Mouse (Mus musculus): Measurements from ENCODE around the gene Ly6g.
"Not testable (repeated sequence)": the region's sequence is repeated elsewhere in the genome, so short reads cannot be mapped to it uniquely, and the experiment has no call there.

Gene Ly6g

DNA sequence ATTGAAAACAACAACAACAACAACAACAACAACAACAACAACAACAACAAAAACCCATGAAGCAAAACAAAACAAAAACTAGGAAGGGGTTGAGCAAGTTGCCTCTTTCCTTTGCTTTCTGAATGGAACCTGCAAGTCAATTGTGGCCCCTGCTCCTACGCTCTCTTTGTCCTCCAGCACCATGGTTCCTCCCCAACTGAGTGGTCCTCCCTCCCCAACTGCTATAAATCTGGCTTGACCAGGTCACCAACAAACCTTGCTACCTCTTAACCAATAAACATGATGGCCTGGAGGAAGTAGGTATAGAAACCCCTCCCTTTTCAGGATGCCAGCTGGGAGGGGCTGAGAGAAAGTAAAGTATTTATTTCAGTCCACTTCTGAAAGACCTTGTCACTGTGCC, at the start of gene Ly6g:
TSS of gene Ly6g (plus strand) at position 301 of the 400 bp plus-strand sequence.
- DNase-seq, result no peak

- DNase-seq, result not testable (repeated sequence)
Measured at GRCm38 (mm10) chr15:75110424-75110823, 44.6 kb upstream of the Ly6g start.

GRCm38 (mm10) chr15:75111861-75112630, 43.0 kb upstream of the Ly6g start, which contains the start of gene Ly6c2:
Gene Ly6c2, minus strand, starts transcription at chr15:75111970.
- DNase-seq, result not testable (repeated sequence)

DNA sequence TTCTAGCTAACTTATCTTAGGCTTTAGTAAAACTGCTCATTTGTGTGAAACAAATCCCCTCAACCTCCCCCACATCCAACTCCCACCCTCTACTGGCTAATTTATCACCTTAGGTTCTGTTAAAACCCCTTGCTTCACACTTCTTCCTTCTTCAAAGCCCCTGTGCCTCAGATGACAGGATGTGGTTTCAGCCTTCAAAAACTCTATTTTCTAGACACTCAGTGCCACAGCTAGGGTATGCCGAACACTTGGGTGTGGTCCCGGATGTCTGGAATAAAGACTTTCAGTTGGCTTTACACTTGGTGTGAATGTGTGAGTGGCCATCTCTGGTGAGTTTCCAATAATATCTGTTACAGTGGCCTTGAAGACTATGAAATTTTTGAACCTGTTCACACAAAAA, 38.5 kb upstream of the Ly6g start:
- peak; percentile 20 to 30 for DNase-seq

DNA sequence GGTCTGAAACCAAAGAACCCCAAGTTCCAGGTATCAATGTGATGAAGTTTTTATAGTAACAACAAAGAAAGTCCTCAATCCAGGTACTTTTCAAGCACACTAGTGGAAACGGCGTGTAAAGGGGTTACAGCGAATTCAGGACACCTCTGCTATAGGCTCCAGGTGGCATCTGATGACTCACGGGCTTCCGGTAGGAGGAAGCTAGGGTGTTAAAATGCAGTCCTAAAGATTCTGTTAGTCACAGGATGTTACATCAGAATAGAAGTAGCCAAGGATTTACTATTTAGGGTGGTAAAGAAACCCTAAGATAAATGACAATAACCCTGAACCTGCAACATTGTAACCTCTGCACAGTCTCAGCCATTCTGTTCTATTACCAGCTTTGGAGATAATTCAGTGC, 37.6 kb upstream of the Ly6g start:
- DNase-seq, result not testable (repeated sequence)

GRCm38 (mm10) chr15:75118742-75119141, 36.3 kb upstream of the Ly6g start:
- DNase-seq, result peak; percentile 38 to 70

- DNase-seq, result peak; percentile 14 to 33
Measured at GRCm38 (mm10) chr15:75120066-75120465, 35.0 kb upstream of the Ly6g start.

GRCm38 (mm10) chr15:75132346-75132745, 22.7 kb upstream of the Ly6g start:
- not testable (repeated sequence) for DNase-seq

DNA sequence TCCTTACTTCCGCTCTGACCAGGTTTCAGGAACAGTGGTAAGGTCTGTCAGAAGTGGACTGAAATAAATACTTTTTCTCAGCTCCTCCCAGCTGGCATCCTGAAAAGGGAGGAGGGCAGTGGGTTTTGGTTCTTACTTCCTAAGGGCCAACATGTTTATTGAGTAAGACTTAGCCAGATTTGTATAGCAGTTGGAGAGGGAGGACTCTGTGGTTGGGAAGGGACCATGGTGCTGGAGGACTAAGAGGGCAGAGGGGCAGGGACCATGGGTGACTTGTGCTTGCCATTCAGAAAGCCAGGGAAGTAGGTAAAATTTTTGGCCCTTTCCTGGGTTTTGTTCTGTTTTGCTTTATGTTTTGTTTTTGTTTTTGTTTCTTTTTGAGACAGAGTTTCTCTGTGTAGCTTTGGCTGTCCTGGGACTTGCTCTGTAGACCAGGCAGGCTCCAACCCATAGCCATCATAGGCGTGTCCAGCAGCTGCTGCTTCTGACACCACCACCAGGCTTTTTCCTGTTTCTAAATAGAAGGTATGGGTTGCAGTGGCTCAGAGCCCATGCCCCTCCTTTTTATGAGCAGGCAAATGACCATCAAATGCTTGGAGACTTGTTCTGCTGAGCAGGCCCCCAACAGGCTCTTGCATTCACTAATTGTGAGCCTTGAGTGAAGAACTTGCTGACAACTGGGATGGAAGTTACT, 19.8 kb upstream of the Ly6g start:
- DNase-seq, result not testable (repeated sequence)

GRCm38 (mm10) chr15:75137739-75138138, 17.3 kb upstream of the Ly6g start:
- DNase-seq, result not testable (repeated sequence)

GRCm38 (mm10) chr15:75141812-75142360, 13.2 kb upstream of the Ly6g start:
- DNase-seq, result peak; percentile 12 to 55

DNA sequence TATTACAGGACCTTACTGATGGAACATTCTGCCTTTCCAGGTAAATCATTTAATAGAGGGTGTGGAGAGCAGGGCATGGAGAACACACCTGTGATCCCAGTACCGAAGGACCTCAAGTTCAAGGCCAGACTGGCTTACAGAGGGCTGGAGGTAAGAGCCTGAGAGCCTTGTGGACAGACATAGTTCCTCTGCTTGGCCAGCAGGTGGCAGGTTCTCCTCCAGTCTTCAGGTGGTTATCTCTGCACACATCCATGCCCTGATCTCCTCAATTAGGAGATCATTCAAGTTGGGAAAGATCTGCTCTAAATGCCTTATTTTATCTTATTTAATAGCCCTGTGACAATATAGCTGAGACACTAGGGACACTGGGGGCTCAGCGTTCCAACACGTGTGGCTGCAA, 11.3 kb upstream of the Ly6g start:
- peak in 1 of 2 experiments; percentile 9 for DNase-seq

DNA sequence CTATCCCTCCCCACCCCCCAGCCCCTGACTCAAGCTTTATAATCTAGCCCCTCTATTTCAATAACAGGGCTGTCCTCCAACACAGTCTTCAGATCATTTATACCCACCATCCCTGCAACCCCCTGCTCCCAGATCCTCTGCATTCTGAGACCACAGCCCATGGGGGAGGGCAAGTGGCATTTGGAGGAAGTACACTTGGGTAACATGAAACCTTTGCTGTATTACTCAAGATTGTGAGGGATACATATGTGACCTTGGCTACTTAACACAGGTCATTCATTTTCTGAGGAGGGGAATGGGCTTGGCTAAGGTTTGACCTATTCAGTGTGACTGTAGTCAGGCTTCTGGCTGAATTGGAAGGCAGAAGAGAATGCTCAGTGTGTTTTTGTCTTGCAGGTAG, 2.0 kb upstream of the Ly6g start:
- DNase-seq, result no peak

DNA sequence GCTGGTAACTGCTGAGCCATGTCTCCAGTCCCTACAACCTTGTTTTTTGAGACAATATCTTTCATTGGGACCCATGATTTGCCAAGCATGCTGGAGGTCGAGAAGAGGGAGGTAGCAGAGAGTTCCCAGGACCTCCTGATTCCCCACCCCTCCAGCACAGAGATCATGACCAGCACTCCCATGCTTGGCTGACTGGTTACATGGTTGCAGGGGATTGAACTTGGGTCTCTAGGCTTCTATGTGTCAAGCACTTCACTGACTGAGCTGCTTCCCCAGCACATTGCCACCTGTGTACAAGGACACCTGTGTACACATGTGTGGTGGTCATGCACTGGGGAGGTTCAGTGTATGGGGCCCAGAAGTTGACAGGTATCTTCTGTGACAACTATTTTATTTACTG, 2.6 kb downstream of the Ly6g start:
- no peak for DNase-seq

DNA sequence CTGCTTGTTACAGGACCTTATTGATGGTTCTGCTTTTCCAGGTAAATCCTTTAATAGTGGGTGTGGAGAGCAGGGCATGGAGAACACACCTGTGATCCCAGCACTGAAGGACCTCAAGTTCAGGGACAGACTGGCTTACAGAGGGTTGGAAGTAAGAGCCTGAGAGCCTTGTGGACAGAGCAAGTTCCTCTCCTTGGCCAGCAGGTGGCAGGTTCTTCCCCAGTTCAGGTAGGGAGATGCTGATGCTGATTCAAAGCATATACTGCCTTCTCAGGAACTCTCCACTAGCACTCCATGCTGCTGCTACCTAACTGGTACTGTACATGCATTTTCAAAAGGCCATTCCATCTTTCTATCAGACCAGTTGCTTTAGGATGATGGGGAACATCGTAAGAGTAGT, 20.5 kb downstream of the Ly6g start:
- DNase-seq, result peak in 1 of 2 experiments; percentile 44

DNA sequence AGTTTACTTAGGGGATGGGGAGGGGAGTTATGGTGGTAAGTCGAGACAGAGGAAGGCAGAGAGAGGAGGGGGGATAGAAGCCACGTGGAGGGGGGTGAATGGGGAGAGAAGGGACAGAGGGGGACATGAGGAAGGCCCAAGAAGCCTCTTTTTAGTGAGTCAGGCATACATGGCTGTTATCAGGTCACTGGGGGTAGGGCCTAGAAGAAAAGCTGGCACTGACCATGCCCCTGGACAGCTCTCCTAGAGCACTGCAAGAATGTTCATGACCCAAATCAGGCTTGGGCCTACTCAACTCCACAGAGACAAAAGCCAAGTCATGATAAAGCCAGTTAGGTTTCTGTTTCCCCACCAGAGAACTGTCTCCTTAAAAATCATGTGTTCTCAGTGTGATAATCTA, 31.3 kb downstream of the Ly6g start:
- DNase-seq, result no peak

DNA sequence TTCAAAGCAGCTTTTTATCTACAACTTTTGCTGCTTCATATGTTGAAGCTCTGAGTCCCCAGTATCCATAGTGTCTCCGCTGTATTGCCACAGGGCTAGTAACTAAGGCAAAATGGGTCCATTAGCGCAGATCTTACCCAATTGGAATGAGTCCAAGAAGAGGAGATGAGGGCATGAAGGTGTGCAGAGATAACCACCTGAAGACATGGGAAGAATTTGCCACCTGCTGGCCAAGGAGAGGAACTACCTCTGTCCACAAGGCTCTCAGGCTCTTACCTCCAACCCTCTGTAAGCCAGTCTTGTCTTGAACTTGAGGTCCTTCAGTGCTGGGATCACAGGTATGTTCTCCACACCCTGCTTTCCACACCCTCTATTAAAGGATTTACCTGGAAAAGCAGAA, 34.1 kb downstream of the Ly6g start:
- peak in 1 of 2 experiments; percentile 6 for DNase-seq

GRCm38 (mm10) chr15:75190560-75190959, 35.5 kb downstream of the Ly6g start:
- DNase-seq, result peak in 1 of 2 experiments; percentile 26
